12 mouse cellular contexts compared by ENCODE assay signal in the genomic region with DNA sequence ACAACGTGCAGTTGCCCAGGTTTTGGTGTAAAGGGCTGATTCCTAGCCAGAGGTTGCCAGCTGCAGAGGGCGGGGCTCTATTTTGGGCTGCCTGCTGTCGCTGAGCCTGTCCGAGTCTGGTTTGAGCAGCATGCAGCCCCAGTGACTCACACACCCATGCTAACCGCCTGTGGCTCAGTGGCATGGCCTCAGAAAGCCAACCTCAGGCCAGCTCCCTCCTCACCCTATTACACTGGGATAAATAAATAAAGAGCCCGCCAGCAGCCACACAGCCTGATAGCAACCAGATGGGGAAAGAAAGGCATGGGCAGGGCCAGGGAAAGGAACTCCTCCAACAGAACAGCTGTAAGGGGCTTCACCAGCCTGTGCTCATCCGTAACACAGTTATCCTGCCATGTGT.
DNase-seq lines count a peak whose midpoint lies in the region; ATAC-seq and TF ChIP-seq lines count a peak whose summit lies in the region.
"Had no signal": no experiment of that assay in that cellular context is flagged by ENCODE, and none has a peak within 500 bp of the region (broad histone marks: within the 10 kb centered on the region; RNA-seq: fewer than 3 reads in every experiment).

No protein-coding gene starts in this region.

- H3K27ac ChIP-seq in lung, embryonic 14.5 days (ENCODE audit: low read depth): no peak overlapping the region
- peak overlapping the region; percentile 0; the same call in 1 of the 2 replicates for H3K27ac ChIP-seq in embryonic facial prominence, embryonic 10.5 days (replicated peaks)
- H3K27ac ChIP-seq in heart, embryonic 10.5 days: no peak overlapping the region
- H3K27ac ChIP-seq in midbrain, embryonic 14.5 days (replicated peaks; ENCODE audit: low read depth, low read length): no peak overlapping the region
- H3K27ac ChIP-seq: gastrocnemius, adult 2 months; midbrain, embryonic 13.5 days had no signal

- H3K4me3 ChIP-seq in lung, embryonic 14.5 days (ENCODE audit: low read depth, low read length): no peak overlapping the region
- no peak overlapping the region for H3K4me3 ChIP-seq in lung, adult 2 months (replicated peaks; ENCODE audit: extremely low read depth, low read depth, low read length)
- H3K4me3 ChIP-seq in E14TG2a.4 (replicated peaks; ENCODE audit: low read length): peak overlapping the region; percentile 29; the same call in 1 of the 2 replicates
- no peak overlapping the region for H3K4me3 ChIP-seq in embryonic facial prominence, embryonic 10.5 days
- H3K4me3 ChIP-seq in heart, embryonic 10.5 days: no peak overlapping the region
- H3K4me3 ChIP-seq in midbrain, embryonic 14.5 days (replicated peaks; ENCODE audit: low read depth, low read length): no peak overlapping the region
- H3K4me3 ChIP-seq: gastrocnemius, adult 2 months; midbrain, embryonic 13.5 days had no signal

- no peak overlapping the region for H3K4me2 ChIP-seq in lung, embryonic 14.5 days
- H3K4me2 ChIP-seq in midbrain, embryonic 14.5 days (ENCODE audit: low read length): no peak overlapping the region
- H3K4me2 ChIP-seq: liver, embryonic 11.5 days; midbrain, embryonic 13.5 days had no signal

- H3K9ac ChIP-seq in lung, embryonic 14.5 days: no peak overlapping the region
- H3K9ac ChIP-seq in midbrain, embryonic 14.5 days (replicated peaks; ENCODE audit: low read length): no peak overlapping the region
- H3K9ac ChIP-seq: midbrain, embryonic 13.5 days had no signal

- H3K36me3 ChIP-seq in lung, embryonic 14.5 days (ENCODE audit: insufficient read depth): no peaks in the 10 kb centered on the region
- no peaks in the 10 kb centered on the region for H3K36me3 ChIP-seq in E14TG2a.4 (ENCODE audit: insufficient read depth, low read length)
- H3K36me3 ChIP-seq in embryonic facial prominence, embryonic 10.5 days (replicated peaks): no peaks in the 10 kb centered on the region
- no peaks in the 10 kb centered on the region for H3K36me3 ChIP-seq in heart, embryonic 10.5 days
- no peaks in the 10 kb centered on the region for H3K36me3 ChIP-seq in midbrain, embryonic 14.5 days (ENCODE audit: control insufficient read depth, insufficient read depth, low read length)
- H3K36me3 ChIP-seq: midbrain, embryonic 13.5 days had no signal

- no peak for TF ChIP-seq POLR2A in lung, adult 2 months (IDR thresholded peaks at IDR 0.05; ENCODE audit: borderline replicate concordance, extremely low read depth, low read depth, low read length)

- TF ChIP-seq CTCF in lung, embryonic 14.5 days (IDR thresholded peaks at IDR 0.05; ENCODE audit: low read depth): no peak
- no peak for TF ChIP-seq CTCF in lung, adult 2 months (IDR thresholded peaks at IDR 0.05; ENCODE audit: insufficient read depth, low read length)
- TF ChIP-seq CTCF in E14TG2a.4 (conservative IDR thresholded peaks at IDR 0.05; ENCODE audit: low read length): no peak

- DNase-seq in lung, embryonic 14.5 days: peak; percentile 57
- no peak for DNase-seq in lung, adult 2 months
- peak; percentile 66 for DNase-seq in embryonic facial prominence, embryonic 10.5 days (ENCODE audit: low spot score)
- DNase-seq in mesoderm, embryonic 11.5 days (ENCODE audit: low read depth, low spot score): peak; percentile 68
- no peak for DNase-seq in cerebellum, adult 11 months
- no peak for DNase-seq in heart, embryonic 10.5 days (ENCODE audit: low spot score)
- DNase-seq in midbrain, embryonic 14.5 days: no peak
- DNase-seq: gastrocnemius, adult 2 months; kidney, adult 18-20 months had no signal

- ATAC-seq in lung, embryonic 14.5 days (ENCODE audit: insufficient read depth): peak; percentile 85
- ATAC-seq in midbrain, embryonic 14.5 days (ENCODE audit: low FRiP score, low TSS enrichment): no peak
- ATAC-seq: midbrain, embryonic 13.5 days had no signal

- no peaks in the 10 kb centered on the region for H3K4me1 ChIP-seq in lung, embryonic 14.5 days (ENCODE audit: insufficient read depth)
- H3K4me1 ChIP-seq in lung, adult 2 months (ENCODE audit: control insufficient read depth, insufficient read depth, low read length): no peaks in the 10 kb centered on the region
- peaks cover 8% of the 10 kb centered on the region for H3K4me1 ChIP-seq in E14TG2a.4 (replicated peaks; ENCODE audit: low read depth, low read length)
- peaks cover 21% of the 10 kb centered on the region for H3K4me1 ChIP-seq in embryonic facial prominence, embryonic 10.5 days
- H3K4me1 ChIP-seq in heart, embryonic 10.5 days: peaks cover 13% of the 10 kb centered on the region; the same call in 1 of the 2 replicates
- no peaks in the 10 kb centered on the region for H3K4me1 ChIP-seq in midbrain, embryonic 14.5 days (ENCODE audit: control insufficient read depth, insufficient read depth, low read length)
- H3K4me1 ChIP-seq: midbrain, embryonic 13.5 days had no signal

- WGBS in lung, embryonic 14.5 days: 23% methylated on average over 7 of the region's 7 CpGs
- 47% methylated on average over 7 of the region's 7 CpGs for WGBS in lung, adult 2 months
- WGBS in embryonic facial prominence, embryonic 10.5 days: 33% methylated on average over 7 of the region's 7 CpGs
- WGBS in heart, embryonic 10.5 days: 33% methylated on average over 7 of the region's 7 CpGs
- 55% methylated on average over 7 of the region's 7 CpGs for WGBS in midbrain, embryonic 14.5 days

- H3K27me3 ChIP-seq in lung, embryonic 14.5 days (ENCODE audit: insufficient read depth, low read length): no peaks in the 10 kb centered on the region
- H3K27me3 ChIP-seq in E14TG2a.4 (ENCODE audit: insufficient read depth, low read length): no peaks in the 10 kb centered on the region
- no peaks in the 10 kb centered on the region for H3K27me3 ChIP-seq in embryonic facial prominence, embryonic 10.5 days (replicated peaks; ENCODE audit: low read depth, poor library complexity, severe bottlenecking)
- H3K27me3 ChIP-seq in heart, embryonic 10.5 days (ENCODE audit: insufficient read depth, poor library complexity, severe bottlenecking): no peaks in the 10 kb centered on the region
- no peaks in the 10 kb centered on the region for H3K27me3 ChIP-seq in midbrain, embryonic 14.5 days (ENCODE audit: control insufficient read depth, insufficient read depth, low read length)
- H3K27me3 ChIP-seq: midbrain, embryonic 13.5 days had no signal

- H3K9me3 ChIP-seq in lung, embryonic 14.5 days (ENCODE audit: low read depth, low read length): no peaks in the 10 kb centered on the region
- H3K9me3 ChIP-seq in E14TG2a.4 (ENCODE audit: low read length): no peaks in the 10 kb centered on the region
- no peaks in the 10 kb centered on the region for H3K9me3 ChIP-seq in embryonic facial prominence, embryonic 10.5 days
- no peaks in the 10 kb centered on the region for H3K9me3 ChIP-seq in heart, embryonic 10.5 days
- no peaks in the 10 kb centered on the region for H3K9me3 ChIP-seq in midbrain, embryonic 14.5 days (ENCODE audit: control insufficient read depth, low read length)
- H3K9me3 ChIP-seq: midbrain, embryonic 13.5 days had no signal

Comparison
In these comparisons a context has a peak if more than half of its experiments do, and no peak if none do; other contexts are left out.
1. DNase-seq: peak in lung, embryonic 14.5 days (single experiment), embryonic facial prominence, embryonic 10.5 days (single experiment) and mesoderm, embryonic 11.5 days (single experiment); none in lung, adult 2 months (single experiment), cerebellum, adult 11 months (single experiment), heart, embryonic 10.5 days (single experiment) and midbrain, embryonic 14.5 days (single experiment).